Mouse (Mus musculus): ENCODE measurements around the gene Tnfrsf13b.
"Not testable (repeated sequence)": the region's sequence is repeated elsewhere in the genome, so short reads cannot be mapped to it uniquely, and the experiment has no call there.

Gene Tnfrsf13b

GRCm38 (mm10) chr11:61174291-61174820 lies 47.8 kb downstream of the Tnfrsf13b start:
- DNase-seq, result peak; percentile 91

DNA sequence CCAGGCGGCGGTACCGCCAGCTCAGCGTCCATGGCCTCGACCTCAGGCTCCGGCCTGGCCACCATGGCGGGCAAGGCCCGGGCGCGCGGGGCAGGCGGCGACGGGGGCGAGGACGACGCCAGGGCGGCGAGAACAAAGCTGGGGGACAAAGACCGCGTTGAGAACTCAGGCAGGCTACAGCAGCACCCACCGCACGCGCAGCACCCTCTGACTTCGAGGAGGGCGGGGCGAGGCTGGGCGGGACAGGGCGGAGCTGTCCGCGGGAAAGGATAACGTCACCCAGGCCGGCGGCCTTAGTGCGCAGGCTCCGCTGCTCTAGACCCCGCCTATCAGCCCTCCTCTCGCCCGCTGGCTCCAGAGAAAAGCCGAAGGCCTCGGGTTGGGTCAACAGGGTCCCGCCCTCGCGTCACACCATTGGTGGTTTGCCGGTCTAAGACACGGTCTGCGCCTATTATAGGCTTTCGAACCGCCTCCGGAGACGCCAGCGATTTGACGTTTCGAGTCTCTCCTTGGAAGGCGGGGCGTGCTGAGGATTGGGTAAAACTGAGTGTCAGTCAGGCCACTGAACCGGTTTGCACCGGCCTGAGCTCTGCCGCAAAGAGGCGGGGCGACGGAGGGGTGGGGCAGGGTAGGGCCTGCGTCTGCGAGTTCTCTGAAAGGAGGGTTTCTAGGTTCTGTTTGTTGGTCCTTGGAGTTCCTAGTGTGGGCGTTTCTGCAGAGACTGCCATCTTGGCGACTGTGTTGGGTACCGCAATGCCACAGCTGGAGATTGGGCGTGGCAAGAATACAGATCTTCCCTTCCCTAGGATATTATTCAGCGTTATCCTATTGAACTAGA lies 48.5 kb downstream of the Tnfrsf13b start, which contains the start of gene Usp22:
Gene Usp22 (minus strand): TSS at position 235 of the 838 bp plus-strand sequence.
- peak; percentile 100 for DNase-seq

- peak; percentile 25 for DNase-seq
Measured at GRCm38 (mm10) chr11:61175778-61176177, 49.2 kb downstream of the Tnfrsf13b start.

GRCm38 (mm10) chr11:61176321-61176720 lies 49.8 kb downstream of the Tnfrsf13b start:
- no peak for DNase-seq

GRCm38 (mm10) chr11:61180361-61180760 lies 53.8 kb downstream of the Tnfrsf13b start:
- no peak for DNase-seq

GRCm38 (mm10) chr11:61181624-61182023 lies 55.1 kb downstream of the Tnfrsf13b start:
- no peak for DNase-seq

DNA sequence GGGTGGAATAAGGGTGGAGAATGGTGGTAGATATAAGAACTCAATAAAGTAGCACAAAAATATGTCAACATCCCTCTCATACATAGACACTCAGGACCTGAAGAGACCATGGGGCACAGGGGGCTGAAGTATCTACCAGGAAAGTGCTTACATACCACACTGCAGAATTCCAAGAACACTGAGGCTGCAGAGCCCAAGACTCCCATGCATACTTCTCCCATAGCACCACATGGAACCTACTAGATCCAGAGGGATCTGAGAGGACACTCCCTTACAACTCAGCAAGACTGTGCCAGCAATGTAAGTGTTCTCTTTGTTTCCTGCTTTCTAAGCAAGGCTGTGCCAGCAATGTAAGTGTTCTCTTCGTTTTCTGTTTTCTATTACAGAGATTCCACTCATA lies 57.3 kb downstream of the Tnfrsf13b start:
- no peak for DNase-seq

DNA sequence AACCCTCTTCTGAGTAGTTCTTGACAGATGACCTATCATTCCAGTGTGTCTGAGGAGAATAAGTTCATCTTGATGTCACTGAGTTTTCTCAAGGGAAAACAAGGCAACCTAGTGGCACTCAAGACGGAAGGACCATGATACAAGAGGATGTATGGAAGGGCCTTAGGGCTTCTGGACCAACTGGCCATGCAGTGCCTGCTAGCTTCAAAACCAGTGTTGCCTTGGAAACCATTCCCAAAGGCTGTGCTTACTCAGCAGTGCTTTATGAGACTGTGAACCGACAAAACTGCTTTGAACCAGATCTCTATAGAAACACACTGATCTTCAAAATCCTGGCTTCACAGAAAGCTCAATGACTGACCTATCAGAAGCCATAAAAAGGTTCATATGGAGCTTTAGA lies 64.2 kb downstream of the Tnfrsf13b start:
- peak; percentile 44 for DNase-seq

DNA sequence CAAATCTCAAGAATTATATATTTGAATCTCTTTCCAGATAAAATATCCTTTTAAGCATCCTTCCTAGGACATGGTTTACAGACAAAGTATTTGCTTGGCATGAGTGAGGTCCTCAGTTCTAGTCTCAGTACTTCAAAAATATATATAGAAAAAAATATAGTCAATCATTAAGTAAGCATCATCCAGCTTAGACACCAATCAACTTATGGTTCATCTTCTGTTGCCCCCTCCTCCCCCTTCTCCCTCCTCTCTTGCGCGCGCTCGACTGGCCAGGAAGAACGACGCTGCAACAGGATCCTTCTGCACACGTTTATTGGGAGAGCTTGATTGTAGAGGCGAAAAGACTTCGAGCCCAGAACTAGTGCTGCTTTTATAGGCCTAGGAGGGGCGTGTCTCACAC lies 65.6 kb downstream of the Tnfrsf13b start:
- DNase-seq, result not testable (repeated sequence)

DNA sequence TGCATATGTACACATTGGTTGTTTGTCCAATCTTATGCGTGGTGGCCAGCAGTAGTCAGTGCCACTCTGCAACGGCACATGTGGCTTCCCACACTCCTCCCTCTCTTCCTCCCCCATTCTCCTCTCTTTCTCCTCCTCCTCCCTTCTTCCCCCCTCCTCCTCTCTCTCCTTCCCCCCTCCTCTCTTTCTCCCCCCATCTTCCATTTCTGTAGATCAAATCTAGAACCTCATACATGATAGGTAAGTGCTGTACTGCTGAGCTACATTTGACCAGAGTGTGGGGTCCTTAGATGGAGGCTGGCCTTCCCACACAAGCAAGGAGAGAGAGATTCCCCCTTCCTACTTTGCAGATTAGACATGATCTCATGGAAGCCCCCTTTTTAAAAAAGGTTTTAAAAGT lies 66.2 kb downstream of the Tnfrsf13b start:
- no peak for DNase-seq

DNA sequence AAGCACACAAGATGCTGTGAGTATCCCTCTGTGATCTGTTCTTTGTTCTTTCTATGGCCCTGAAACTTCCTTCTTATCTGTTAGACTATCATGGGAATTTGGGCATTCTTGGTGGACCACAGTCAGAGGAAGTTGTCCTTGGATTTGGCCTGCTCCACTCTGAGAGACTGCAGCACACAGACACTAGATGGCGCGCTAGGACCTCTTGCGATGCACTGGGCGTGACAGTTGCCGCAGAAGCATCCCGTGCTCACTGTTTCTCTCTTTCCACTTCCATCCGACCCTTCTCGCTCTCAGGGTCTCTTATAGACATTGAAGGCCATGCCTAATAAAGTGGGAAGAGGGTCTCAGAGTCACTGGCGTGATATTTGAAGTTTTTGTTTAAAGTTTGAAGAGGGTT lies 66.8 kb downstream of the Tnfrsf13b start:
- DNase-seq, result peak; percentile 81

DNA sequence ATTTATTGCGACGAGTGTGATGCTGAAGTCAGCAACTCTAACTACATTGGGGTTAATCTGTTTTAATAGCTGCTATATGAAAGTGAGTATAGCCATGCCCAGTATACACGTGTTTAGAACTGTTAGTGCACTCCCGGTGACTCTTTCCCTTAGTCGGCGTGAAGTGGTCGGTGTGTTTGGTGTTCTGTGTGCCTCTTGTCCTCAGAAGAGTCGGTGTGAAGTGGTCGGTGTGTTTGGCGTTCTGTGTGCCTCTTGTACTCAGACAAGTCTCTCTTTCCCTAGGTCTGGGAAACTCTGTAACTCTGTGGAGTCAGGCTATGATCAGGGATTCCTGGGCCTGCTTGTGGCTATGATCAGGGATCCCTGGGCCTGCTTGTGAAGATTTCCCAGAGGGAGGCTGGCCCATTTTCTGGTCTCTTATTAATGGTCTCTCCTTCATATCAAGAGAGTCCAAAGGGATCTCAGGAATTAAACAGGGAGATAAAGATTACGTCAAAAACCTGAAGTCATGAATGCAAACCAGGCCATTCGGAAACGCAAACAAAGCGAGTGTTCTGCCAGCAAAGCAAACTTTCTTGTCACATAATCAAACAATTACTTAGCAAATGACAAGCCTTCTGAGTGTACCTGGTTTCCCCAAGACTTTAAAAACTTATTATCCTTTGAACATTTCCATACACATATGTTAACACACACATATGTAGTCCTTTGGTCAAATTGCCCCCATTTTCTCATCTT lies 70.2 kb downstream of the Tnfrsf13b start:
- no peak for DNase-seq

DNA sequence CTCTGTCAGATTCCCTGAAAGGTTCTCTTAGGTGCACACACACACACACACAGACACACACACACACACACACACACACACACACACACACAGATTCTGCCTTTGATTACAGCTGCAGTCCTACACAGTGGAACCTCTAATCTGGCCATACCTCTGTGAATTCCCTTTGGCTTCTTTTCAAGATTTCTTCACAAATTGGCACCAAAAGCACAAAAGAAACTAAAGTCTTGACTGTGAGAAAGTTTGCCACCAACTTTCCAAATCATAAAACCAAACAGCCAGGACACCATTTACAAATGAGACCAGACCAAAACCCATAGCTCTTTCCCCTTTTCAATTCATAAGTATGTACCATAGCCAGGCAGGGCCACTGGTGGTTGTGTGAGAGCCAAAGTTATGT lies 71.4 kb downstream of the Tnfrsf13b start:
- DNase-seq, result no peak
